Mouse (Mus musculus) C2C12 (cell line): Measurements from ENCODE around the gene Sec24d. TPM values are rescaled to one million over a fixed set of nuclear protein-coding genes. Genes with fewer than 3 reads are reported as not detected.

Experiments used
- H3K27me3 ChIP-seq: one replicate; pipeline ENCODE4 v1.6.1; 2011; ENCODE audit not compliant: control insufficient read depth, insufficient read depth, insufficient read length
- H3K36me3 ChIP-seq: one replicate; pipeline ENCODE4 v1.6.1; 2011; ENCODE audit not compliant: control insufficient read depth, insufficient read depth
- H3K4me3 ChIP-seq: one replicate; pipeline ENCODE4 v1.5.1; 2011; ENCODE audit warnings: mild to moderate bottlenecking, control low read depth; ENCODE audit not compliant: poor library complexity, insufficient read depth, severe bottlenecking
- H3K79me2 ChIP-seq: one replicate; pipeline ENCODE4 v1.6.1; 2011; ENCODE audit not compliant: control insufficient read depth, insufficient read depth
- H3K79me3 ChIP-seq: one replicate; pipeline ENCODE4 v1.6.1; 2011; ENCODE audit warnings: low read depth, control low read depth
- H3ac ChIP-seq: one replicate; pipeline ENCODE3; 2011; ENCODE audit warnings: low read depth; ENCODE audit not compliant: control insufficient read depth, insufficient read length
- CEBPB ChIP-seq: IDR thresholded peaks from one replicate; pipeline ENCODE4 v1.6.1; 2011; ENCODE audit warnings: low read depth, mild to moderate bottlenecking, control low read depth, moderate library complexity
- CTCF ChIP-seq: IDR thresholded peaks from one replicate; pipeline ENCODE4 v1.5.1; 2011; ENCODE audit not compliant: control insufficient read depth, insufficient read depth, insufficient read length
- FOSL1 ChIP-seq: IDR thresholded peaks from one replicate; pipeline ENCODE4 v1.8.0; 2011; ENCODE audit warnings: mild to moderate bottlenecking, low read length; ENCODE audit not compliant: poor library complexity, insufficient read depth, severe bottlenecking
- MAX ChIP-seq: IDR thresholded peaks from one replicate; pipeline ENCODE4 v1.6.1; 2011; ENCODE audit warnings: mild to moderate bottlenecking, control low read depth
- MYOD1 ChIP-seq: IDR thresholded peaks from one replicate; pipeline ENCODE4 v1.6.1; 2011; ENCODE audit warnings: low read depth; ENCODE audit not compliant: control insufficient read depth, insufficient read length
- MYOG ChIP-seq: IDR thresholded peaks from one replicate; pipeline ENCODE4 v1.6.1; 2011; ENCODE audit not compliant: control insufficient read depth, insufficient read length; ENCODE audit errors: extremely low read depth
- USF1 ChIP-seq: IDR thresholded peaks from one replicate; pipeline ENCODE4 v1.6.1; 2011; ENCODE audit warnings: low read depth, mild to moderate bottlenecking, control low read depth, moderate library complexity
- polyA plus RNA-seq: library from polyadenylated mRNA; unstranded; fragments of >200 nt; fragmentation: generic; extraction: Trizol; gene quantifications from one replicate; pipeline ENCODE4 v1.2.1, GENCODE M21; 2012; ENCODE audit warnings: missing spikeins

Gene Sec24d
- polyA plus RNA-seq, 1 experiment = 69.0 TPM

DNA sequence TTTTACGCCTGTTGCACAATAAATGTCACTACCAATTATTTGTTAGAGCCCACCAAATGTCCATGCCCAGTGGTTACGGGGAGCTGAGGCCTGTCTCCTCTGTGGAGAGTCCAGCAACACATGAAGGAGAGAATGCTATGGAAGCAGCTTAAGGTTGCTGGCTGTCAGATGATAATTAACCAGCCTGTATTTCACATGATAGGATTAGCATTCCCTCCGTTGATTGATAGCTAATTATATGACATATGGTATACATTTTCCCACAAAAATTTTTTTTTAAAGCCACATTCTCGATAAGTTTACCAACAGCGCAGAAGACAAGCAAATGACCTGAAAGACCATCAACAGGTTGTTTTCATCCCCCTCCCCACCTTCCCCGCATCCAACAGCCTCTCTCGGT lies 31.8 kb upstream of the Sec24d start:
- Histone ChIP-seq H3K4me3 (peak overlapping the region; percentile 26), H3K79me2 (no peaks in the 10 kb centered on the region), H3ac (peak overlapping the region; percentile 74), H3K27me3 (no peaks in the 10 kb centered on the region), H3K79me3 (no peaks in the 10 kb centered on the region), H3K36me3 (no peaks in the 10 kb centered on the region)
- no peak for TF ChIP-seq CTCF
- TF ChIP-seq CEBPB = no peak
- no peak for TF ChIP-seq MAX
- TF ChIP-seq MYOG = no peak
- TF ChIP-seq USF1 = no peak

DNA sequence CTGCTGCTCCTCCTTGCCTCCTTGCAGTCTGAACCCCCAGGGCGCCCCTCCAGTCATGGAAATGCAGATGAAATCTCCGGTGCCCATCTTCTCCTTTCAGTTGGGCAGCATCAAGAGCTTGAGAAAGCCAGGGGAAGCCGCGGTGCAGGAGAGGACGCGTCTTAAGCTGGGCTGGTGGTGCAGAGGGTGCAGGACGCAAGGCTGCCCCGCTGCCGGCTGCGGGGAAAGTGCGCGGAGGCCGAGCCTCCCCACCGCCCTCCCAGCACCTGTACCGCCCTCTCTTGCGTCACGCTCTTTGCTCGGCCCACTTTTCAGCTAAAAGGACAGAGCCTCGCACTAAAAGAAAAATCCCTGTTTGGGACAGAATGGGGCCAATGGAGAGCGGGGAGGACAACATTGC lies 31.3 kb upstream of the Sec24d start, which contains the start of gene Synpo2:
TSS of gene Synpo2 (minus strand) at position 229 of the 400 bp plus-strand sequence.
- H3K27me3 ChIP-seq = no peaks in the 10 kb centered on the region
- H3K4me3 ChIP-seq = peak within 1 kb of the TSS; percentile 26
- H3K79me2 ChIP-seq = no peaks in the 10 kb centered on the region
- no peaks in the 10 kb centered on the region for H3K79me3 ChIP-seq
- TF ChIP-seq CTCF = no peak
- no peak for TF ChIP-seq FOSL1
- no peak for TF ChIP-seq MYOG
- TF ChIP-seq MAX = no peak
- no peak for TF ChIP-seq USF1
- peak; percentile 29 for TF ChIP-seq CEBPB
- TF ChIP-seq MYOD1 = no peak
- H3K36me3 ChIP-seq = no peaks in the 10 kb centered on the region
- peak within 1 kb of the TSS; percentile 74 for H3ac ChIP-seq

GRCm38 (mm10) chr3:123237039-123237438 lies 30.2 kb upstream of the Sec24d start:
- no peaks in the 10 kb centered on the region for H3K36me3 ChIP-seq
- H3K79me3 ChIP-seq = no peaks in the 10 kb centered on the region
- H3K4me3 ChIP-seq = no peak overlapping the region
- no peaks in the 10 kb centered on the region for H3K79me2 ChIP-seq
- H3ac ChIP-seq = no peak overlapping the region
- TF ChIP-seq USF1 = no peak
- no peak for TF ChIP-seq CTCF
- TF ChIP-seq CEBPB = no peak
- no peak for TF ChIP-seq MAX
- no peak for TF ChIP-seq FOSL1
- TF ChIP-seq MYOG = no peak
- no peak for TF ChIP-seq MYOD1
- H3K27me3 ChIP-seq = no peaks in the 10 kb centered on the region

- H3K79me2 ChIP-seq = no peaks in the 10 kb centered on the region
- H3K79me3 ChIP-seq = no peaks in the 10 kb centered on the region
- no peaks in the 10 kb centered on the region for H3K36me3 ChIP-seq
- TF ChIP-seq MAX (no peak), USF1 (no peak), MYOG (no peak), CEBPB (no peak), MYOD1 (no peak), CTCF (no peak), FOSL1 (no peak)
- no peaks in the 10 kb centered on the region for H3K27me3 ChIP-seq
- no peak overlapping the region for H3K4me3 ChIP-seq
- no peak overlapping the region for H3ac ChIP-seq
Observed at GRCm38 (mm10) chr3:123237446-123237845, 29.8 kb upstream of the Sec24d start.

DNA sequence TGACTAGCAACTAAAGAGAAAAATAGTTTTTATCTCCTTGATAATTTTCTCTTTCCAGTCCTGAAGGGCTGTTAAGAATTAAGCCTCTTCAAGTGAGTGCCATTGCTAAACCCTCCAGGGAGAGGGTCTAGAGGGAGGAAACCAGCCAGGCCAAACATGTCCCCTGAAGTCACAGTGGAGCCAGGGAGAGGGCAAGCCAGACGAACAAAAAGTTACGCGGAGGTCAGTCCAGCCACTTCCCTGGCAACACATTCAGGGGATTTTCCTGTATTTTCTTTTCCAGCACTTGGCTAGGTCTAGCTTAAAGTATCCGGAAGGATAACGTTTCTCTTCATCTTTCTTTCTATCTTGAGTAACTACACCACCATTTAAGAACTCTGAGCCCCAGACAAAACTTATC lies 22.9 kb upstream of the Sec24d start:
- no peaks in the 10 kb centered on the region for H3K27me3 ChIP-seq
- no peak overlapping the region for H3K4me3 ChIP-seq
- no peaks in the 10 kb centered on the region for H3K79me3 ChIP-seq
- H3ac ChIP-seq = no peak overlapping the region
- TF ChIP-seq MAX (no peak), CTCF (no peak), MYOD1 (no peak), MYOG (no peak), USF1 (no peak), FOSL1 (no peak), CEBPB (no peak)
- H3K36me3 ChIP-seq = no peaks in the 10 kb centered on the region
- no peaks in the 10 kb centered on the region for H3K79me2 ChIP-seq

GRCm38 (mm10) chr3:123245646-123246045 lies 21.6 kb upstream of the Sec24d start:
- Histone ChIP-seq H3K27me3 (no peaks in the 10 kb centered on the region), H3ac (no peak overlapping the region), H3K79me2 (no peaks in the 10 kb centered on the region), H3K79me3 (no peaks in the 10 kb centered on the region), H3K4me3 (no peak overlapping the region), H3K36me3 (no peaks in the 10 kb centered on the region)
- TF ChIP-seq CTCF = no peak
- no peak for TF ChIP-seq MYOD1
- no peak for TF ChIP-seq MYOG
- TF ChIP-seq USF1 = no peak
- no peak for TF ChIP-seq MAX
- TF ChIP-seq FOSL1 = no peak
- TF ChIP-seq CEBPB = no peak
